Mouse (Mus musculus): Measurements from ENCODE around the gene Pak7.

- no peak for TF ChIP-seq GATA1 (IDR thresholded peaks at IDR 0.05; ENCODE audit: borderline replicate concordance, low read length)
- no peak for TF ChIP-seq FLI1 (IDR thresholded peaks at IDR 0.05; ENCODE audit: low read length)
These were observed 339.3 kb downstream of the Pak7 start for GRCm38 (mm10) chr2:136048464-136048863.

Measured in megakaryocyte, embryonic 14.5 days (primary cell).